Mouse (Mus musculus) frontal cortex, adult (tissue): ENCODE measurements around the gene Dcaf5.

ENCODE experiments used
- ATAC-seq: cut with Nextera tagmentation; 2 replicates; pipeline ENCODE4 v1.9.2; 2017; ENCODE audit warnings: mild to moderate bottlenecking, moderate library complexity, mixed read lengths; ENCODE audit not compliant: low TSS enrichment

The Dcaf5 gene

GRCm38 (mm10) chr12:80407824-80408223 is 28.6 kb downstream of the Dcaf5 start:
- no peak for ATAC-seq

- no peak for ATAC-seq
Measured at GRCm38 (mm10) chr12:80406650-80407049, 29.8 kb downstream of the Dcaf5 start.

- no peak for ATAC-seq
Measured at GRCm38 (mm10) chr12:80404139-80404538, 32.3 kb downstream of the Dcaf5 start.

GRCm38 (mm10) chr12:80399147-80399546 is 37.3 kb downstream of the Dcaf5 start:
- no peak for ATAC-seq

- 0 out of 2 replicates have a peak, but pooled peaks have one; percentile 14 for ATAC-seq
Measured at GRCm38 (mm10) chr12:80396397-80396796, 40.0 kb downstream of the Dcaf5 start.

- peak; percentile 91 for ATAC-seq
Measured at GRCm38 (mm10) chr12:80395270-80395669, 41.1 kb downstream of the Dcaf5 start.

- ATAC-seq, result no peak
Measured at GRCm38 (mm10) chr12:80394045-80394444, 42.4 kb downstream of the Dcaf5 start.

- ATAC-seq, result peak; percentile 73
Measured at GRCm38 (mm10) chr12:80389448-80389847, 47.0 kb downstream of the Dcaf5 start.

- peak; percentile 67; the same call in 1 of the 2 replicates for ATAC-seq
Measured at GRCm38 (mm10) chr12:80387326-80387725, 49.1 kb downstream of the Dcaf5 start.

GRCm38 (mm10) chr12:80385361-80385760 is 51.0 kb downstream of the Dcaf5 start:
- ATAC-seq, result no peak

- no peak for ATAC-seq
Measured at GRCm38 (mm10) chr12:80383478-80383877, 52.9 kb downstream of the Dcaf5 start.

- no peak for ATAC-seq
Measured at GRCm38 (mm10) chr12:80382794-80383193, 53.6 kb downstream of the Dcaf5 start.

- peak; percentile 64 for ATAC-seq
Measured at GRCm38 (mm10) chr12:80379831-80380457, 56.5 kb downstream of the Dcaf5 start.

- no peak for ATAC-seq
Measured at GRCm38 (mm10) chr12:80379393-80379792, 57.0 kb downstream of the Dcaf5 start.

GRCm38 (mm10) chr12:80377604-80378003 is 58.8 kb downstream of the Dcaf5 start:
- peak; percentile 61 for ATAC-seq

GRCm38 (mm10) chr12:80375721-80376120 is 60.7 kb downstream of the Dcaf5 start:
- no peak for ATAC-seq

- no peak for ATAC-seq
Measured at GRCm38 (mm10) chr12:80374736-80375135, 61.7 kb downstream of the Dcaf5 start.

- ATAC-seq, result no peak
Measured at GRCm38 (mm10) chr12:80372946-80373345, 63.5 kb downstream of the Dcaf5 start.

GRCm38 (mm10) chr12:80367227-80367626 is 69.2 kb downstream of the Dcaf5 start:
- ATAC-seq, result no peak

GRCm38 (mm10) chr12:80366004-80366480 is 70.4 kb downstream of the Dcaf5 start:
- ATAC-seq, result peak; percentile 88

GRCm38 (mm10) chr12:80365345-80365744 is 71.1 kb downstream of the Dcaf5 start:
- ATAC-seq, result peak; percentile 57

- ATAC-seq, result no peak
Measured at GRCm38 (mm10) chr12:80361655-80362054, 74.7 kb downstream of the Dcaf5 start.

GRCm38 (mm10) chr12:80360321-80360720 is 76.1 kb downstream of the Dcaf5 start:
- no peak for ATAC-seq

- ATAC-seq, result peak; percentile 15; the same call in 1 of the 2 replicates
Measured at GRCm38 (mm10) chr12:80344777-80345231, 91.6 kb downstream of the Dcaf5 start.
